Comparison of ENCODE assay signal across 9 mouse cellular contexts in the genomic region with DNA sequence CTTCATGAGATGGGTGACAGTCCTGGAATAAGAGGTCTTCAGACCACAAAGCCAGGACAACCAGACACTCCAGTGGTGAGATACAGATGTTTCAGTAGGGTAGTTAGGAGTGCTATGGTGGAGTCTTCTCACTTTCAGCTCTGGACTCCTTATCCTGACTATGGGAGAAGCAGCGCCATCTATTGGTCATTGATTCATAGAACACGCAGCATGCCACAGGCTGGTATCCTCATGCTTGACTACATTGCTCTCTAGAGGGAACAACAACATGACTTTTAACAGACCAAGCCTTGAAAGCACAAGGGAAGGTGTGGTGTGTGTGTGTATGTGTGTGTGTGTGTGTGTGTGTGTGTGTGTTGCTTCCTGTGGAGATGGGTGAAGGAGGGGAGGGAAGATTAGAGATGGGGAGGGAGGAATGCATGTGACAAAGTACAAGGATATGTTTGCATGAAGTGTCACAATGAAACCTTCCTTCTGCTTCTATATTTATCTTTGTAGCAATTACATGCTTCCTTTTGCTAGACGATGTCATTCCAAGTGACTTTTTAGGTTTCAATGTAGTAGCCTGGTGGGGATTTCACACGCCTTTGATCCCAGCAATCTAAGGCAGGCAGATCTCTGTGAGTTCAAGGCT. TPM values are rescaled to one million over a fixed set of nuclear protein-coding genes. Genes with fewer than 3 reads are reported as not detected.
DNase-seq lines count a peak whose midpoint lies in the region; ATAC-seq and TF ChIP-seq lines count a peak whose summit lies in the region.
"Had no signal": no experiment of that assay in that cellular context is flagged by ENCODE, and none has a peak within 500 bp of the region (broad histone marks: within the 10 kb centered on the region; RNA-seq: fewer than 3 reads in every experiment).

No protein-coding gene starts in this region.

- no peaks in the 10 kb centered on the region for H3K36me3 ChIP-seq in forebrain, embryonic 13.5 days (ENCODE audit: poor library complexity, severe bottlenecking)
- no peaks in the 10 kb centered on the region for H3K36me3 ChIP-seq in intestine, embryonic 16.5 days (ENCODE audit: control insufficient read depth, insufficient read depth, low read length)
- H3K36me3 ChIP-seq in limb, embryonic 14.5 days (ENCODE audit: control insufficient read depth, insufficient read depth, low read length): no peaks in the 10 kb centered on the region
- H3K36me3 ChIP-seq: embryonic facial prominence, embryonic 13.5 days had no signal

- TF ChIP-seq POLR2A in limb, embryonic 14.5 days (IDR thresholded peaks at IDR 0.05; ENCODE audit: borderline replicate concordance, extremely low read depth, insufficient read depth, insufficient read length): no peak

- H3K4me1 ChIP-seq in forebrain, embryonic 13.5 days: peaks cover 9% of the 10 kb centered on the region
- H3K4me1 ChIP-seq in intestine, embryonic 16.5 days (ENCODE audit: control insufficient read depth, insufficient read depth, low read length): no peaks in the 10 kb centered on the region
- H3K4me1 ChIP-seq in limb, embryonic 14.5 days (ENCODE audit: control insufficient read depth, insufficient read depth, low read length): no peaks in the 10 kb centered on the region
- H3K4me1 ChIP-seq: embryonic facial prominence, embryonic 13.5 days had no signal

- no peak overlapping the region for H3K4me2 ChIP-seq in forebrain, embryonic 13.5 days
- no peak overlapping the region for H3K4me2 ChIP-seq in intestine, embryonic 16.5 days (ENCODE audit: low read depth, low read length)
- H3K4me2 ChIP-seq in limb, embryonic 14.5 days (replicated peaks; ENCODE audit: low read depth, low read length, severe bottlenecking): no peak overlapping the region
- H3K4me2 ChIP-seq: embryonic facial prominence, embryonic 13.5 days had no signal

- H3K27me3 ChIP-seq in forebrain, embryonic 13.5 days: no peaks in the 10 kb centered on the region
- H3K27me3 ChIP-seq in intestine, embryonic 16.5 days (replicated peaks; ENCODE audit: control insufficient read depth, insufficient read depth, low read length): no peaks in the 10 kb centered on the region
- H3K27me3 ChIP-seq in limb, embryonic 14.5 days (ENCODE audit: control insufficient read depth, insufficient read depth, low read length): no peaks in the 10 kb centered on the region
- H3K27me3 ChIP-seq: embryonic facial prominence, embryonic 13.5 days had no signal

- 59% methylated on average over 4 of the region's 4 CpGs for WGBS in forebrain, embryonic 13.5 days
- WGBS in intestine, embryonic 16.5 days: 39% methylated on average over 4 of the region's 4 CpGs
- WGBS in limb, embryonic 14.5 days: 46% methylated on average over 4 of the region's 4 CpGs

- H3K4me3 ChIP-seq in forebrain, embryonic 13.5 days: no peak overlapping the region
- no peak overlapping the region for H3K4me3 ChIP-seq in intestine, embryonic 16.5 days (ENCODE audit: low read length)
- no peak overlapping the region for H3K4me3 ChIP-seq in limb, embryonic 14.5 days (replicated peaks; ENCODE audit: low read length)
- H3K4me3 ChIP-seq: embryonic facial prominence, embryonic 13.5 days had no signal

- ATAC-seq in forebrain, embryonic 13.5 days: peak; percentile 68
- peak; percentile 68 for ATAC-seq in intestine, embryonic 16.5 days
- peak; percentile 66 for ATAC-seq in limb, embryonic 14.5 days (ENCODE audit: low FRiP score, low read depth)

- no peak overlapping the region for H3K9ac ChIP-seq in forebrain, embryonic 13.5 days
- H3K9ac ChIP-seq in intestine, embryonic 16.5 days (ENCODE audit: low read depth, low read length): no peak overlapping the region
- no peak overlapping the region for H3K9ac ChIP-seq in limb, embryonic 14.5 days (ENCODE audit: low read depth, low read length, severe bottlenecking)
- H3K9ac ChIP-seq: embryonic facial prominence, embryonic 13.5 days had no signal

- peak; percentile 59 for DNase-seq in right cerebral cortex, adult 18-20 months
- no peak for DNase-seq in right cerebral cortex, postnatal 25 days
- peak; percentile 58 for DNase-seq in c-Kit-positive CD71-negative TER-119-negative erythroid progenitor cells, embryonic 14.5 days (ENCODE audit: low read depth)
- peak; percentile 83 for DNase-seq in limb, embryonic 14.5 days (ENCODE audit: low spot score)
- DNase-seq in naive thymus-derived CD4-positive, alpha-beta T cell, adult 2 months (ENCODE audit: low read depth): peak; percentile 55
- DNase-seq in spleen, adult 18-20 months: no peak

- no peaks in the 10 kb centered on the region for H3K9me3 ChIP-seq in forebrain, embryonic 13.5 days (replicated peaks)
- H3K9me3 ChIP-seq in intestine, embryonic 16.5 days (ENCODE audit: control insufficient read depth, low read length): no peaks in the 10 kb centered on the region
- H3K9me3 ChIP-seq in limb, embryonic 14.5 days (ENCODE audit: control insufficient read depth, low read length): no peaks in the 10 kb centered on the region
- H3K9me3 ChIP-seq: embryonic facial prominence, embryonic 13.5 days had no signal

- no peak overlapping the region for H3K27ac ChIP-seq in forebrain, embryonic 13.5 days
- no peak overlapping the region for H3K27ac ChIP-seq in intestine, embryonic 16.5 days (ENCODE audit: low read length)
- no peak overlapping the region for H3K27ac ChIP-seq in limb, embryonic 14.5 days (replicated peaks; ENCODE audit: low read depth, low read length)
- H3K27ac ChIP-seq: embryonic facial prominence, embryonic 13.5 days had no signal

RNA-seq across cellular contexts. Expression of gene Thumpd2, which starts 49.0 kb away (rescaled TPM):
- 11.5 and 12.3 TPM in 2 replicates for polyA plus RNA-seq in forebrain, embryonic 13.5 days (2015; fragmentation: Nextera tagmentation; extraction: Ambion mirVana)
- 11.9 TPM in 2 replicates for polyA plus RNA-seq in intestine, embryonic 16.5 days (2015; fragmentation: Nextera tagmentation; extraction: Ambion mirVana)
- 7.4 and 9.2 TPM in 2 replicates for polyA plus RNA-seq in limb, embryonic 14.5 days (2012; rRNA removed)
- 15.7 and 17.0 TPM in 2 replicates for polyA plus RNA-seq in limb, embryonic 14.5 days (2014; fragmentation: Nextera tagmentation; extraction: Ambion mirVana)

Comparison
In these comparisons a context has a peak if more than half of its experiments do, and no peak if none do; other contexts are left out.
1. DNase-seq: peak in right cerebral cortex, adult 18-20 months (single experiment), c-Kit-positive CD71-negative TER-119-negative erythroid progenitor cells, embryonic 14.5 days (single experiment), limb, embryonic 14.5 days (single experiment) and naive thymus-derived CD4-positive, alpha-beta T cell, adult 2 months (single experiment); none in right cerebral cortex, postnatal 25 days (single experiment) and spleen, adult 18-20 months (0 of 2).
2. Peak in every context shown above with its lines, with median percentiles within 50 percentile points of each other: ATAC-seq.